ENCODE assay signal across 9 mouse cellular contexts in genomic region chr7:46009578-46009977, GRCm38 (mm10). TPM values are rescaled to one million over a fixed set of nuclear protein-coding genes. Genes with fewer than 3 reads are reported as not detected.
DNase-seq lines count a peak whose midpoint lies in the region; ATAC-seq and TF ChIP-seq lines count a peak whose summit lies in the region.
"Had no signal": no experiment of that assay in that cellular context is flagged by ENCODE, and none has a peak within 500 bp of the region (broad histone marks: within the 10 kb centered on the region; RNA-seq: fewer than 3 reads in every experiment).

No protein-coding gene starts in this region.

- H3K4me3 ChIP-seq in G1E (ENCODE audit: low read depth, low read length), result no peak overlapping the region
- H3K4me3 ChIP-seq in forebrain, embryonic 13.5 days, result no peak overlapping the region
- no peak overlapping the region for H3K4me3 ChIP-seq in hindbrain, embryonic 14.5 days (replicated peaks; ENCODE audit: low read length)
- H3K4me3 ChIP-seq in left cerebral cortex, adult 2 months, result no peak overlapping the region
- H3K4me3 ChIP-seq in midbrain, embryonic 15.5 days, result no peak overlapping the region
- no peak overlapping the region for H3K4me3 ChIP-seq in stomach, embryonic 14.5 days (ENCODE audit: low read depth, low read length)
- H3K4me3 ChIP-seq: heart, embryonic 13.5 days had no signal

- H3K4me1 ChIP-seq in G1E (ENCODE audit: insufficient read depth, low read depth, low read length), result peaks cover 15% of the 10 kb centered on the region
- peaks cover 8% of the 10 kb centered on the region for H3K4me1 ChIP-seq in forebrain, embryonic 13.5 days
- no peaks in the 10 kb centered on the region for H3K4me1 ChIP-seq in hindbrain, embryonic 14.5 days (replicated peaks; ENCODE audit: control insufficient read depth, insufficient read depth, low read length)
- H3K4me1 ChIP-seq in midbrain, embryonic 15.5 days, result peaks cover 12% of the 10 kb centered on the region
- peaks cover 14% of the 10 kb centered on the region for H3K4me1 ChIP-seq in stomach, embryonic 14.5 days (ENCODE audit: control insufficient read depth, insufficient read depth, low read length)

- DNase-seq in 3134 (ENCODE audit: extremely low read depth, insufficient read length, low spot score), result peak; percentile 37
- DNase-seq in G1E (ENCODE audit: low spot score), result peak; percentile 39
- peak; percentile 46 for DNase-seq in cerebellum, adult 11 months
- peak; percentile 88 for DNase-seq in hindbrain, embryonic 14.5 days (ENCODE audit: low spot score)
- peak; percentile 71 to 77 for DNase-seq in left cerebral cortex, adult 2 months (ENCODE audit: extremely low spot score in 1 of 2, low spot score in 2 of 2)

- 20% methylated on average over 5 of the region's 5 CpGs for WGBS in forebrain, embryonic 13.5 days
- WGBS in hindbrain, embryonic 14.5 days, result 22% methylated on average over 5 of the region's 5 CpGs
- 13% methylated on average over 5 of the region's 5 CpGs for WGBS in midbrain, embryonic 15.5 days
- WGBS in stomach, embryonic 14.5 days, result 12% methylated on average over 5 of the region's 5 CpGs

- no peaks in the 10 kb centered on the region for H3K36me3 ChIP-seq in G1E (replicated peaks)
- H3K36me3 ChIP-seq in forebrain, embryonic 13.5 days (ENCODE audit: poor library complexity, severe bottlenecking), result no peaks in the 10 kb centered on the region
- H3K36me3 ChIP-seq in hindbrain, embryonic 14.5 days (replicated peaks; ENCODE audit: control insufficient read depth, insufficient read depth), result no peaks in the 10 kb centered on the region
- H3K36me3 ChIP-seq in midbrain, embryonic 15.5 days (replicated peaks), result no peaks in the 10 kb centered on the region
- H3K36me3 ChIP-seq in stomach, embryonic 14.5 days (ENCODE audit: control insufficient read depth, insufficient read depth, low read length), result no peaks in the 10 kb centered on the region
- H3K36me3 ChIP-seq: heart, embryonic 13.5 days had no signal

- H3K4me2 ChIP-seq in forebrain, embryonic 13.5 days, result no peak overlapping the region
- no peak overlapping the region for H3K4me2 ChIP-seq in hindbrain, embryonic 14.5 days (replicated peaks)
- H3K4me2 ChIP-seq in midbrain, embryonic 15.5 days, result no peak overlapping the region
- no peak overlapping the region for H3K4me2 ChIP-seq in stomach, embryonic 14.5 days (replicated peaks; ENCODE audit: low read depth, low read length)
- H3K4me2 ChIP-seq: heart, embryonic 13.5 days had no signal

- H3K9ac ChIP-seq in forebrain, embryonic 13.5 days, result no peak overlapping the region
- no peak overlapping the region for H3K9ac ChIP-seq in hindbrain, embryonic 14.5 days
- H3K9ac ChIP-seq in midbrain, embryonic 15.5 days, result no peak overlapping the region
- no peak overlapping the region for H3K9ac ChIP-seq in stomach, embryonic 14.5 days (replicated peaks; ENCODE audit: low read depth, low read length)
- H3K9ac ChIP-seq: heart, embryonic 13.5 days had no signal

- H3K27me3 ChIP-seq in G1E (ENCODE audit: insufficient read depth, low read length), result peaks cover 48% of the 10 kb centered on the region
- H3K27me3 ChIP-seq in forebrain, embryonic 13.5 days, result no peaks in the 10 kb centered on the region
- no peaks in the 10 kb centered on the region for H3K27me3 ChIP-seq in hindbrain, embryonic 14.5 days (ENCODE audit: control insufficient read depth, insufficient read depth, low read length)
- H3K27me3 ChIP-seq in midbrain, embryonic 15.5 days (replicated peaks), result no peaks in the 10 kb centered on the region; the same call in 1 of the 2 replicates
- H3K27me3 ChIP-seq in stomach, embryonic 14.5 days (ENCODE audit: control insufficient read depth, insufficient read depth, low read length), result no peaks in the 10 kb centered on the region

- no peak overlapping the region for H3K27ac ChIP-seq in forebrain, embryonic 13.5 days
- no peak overlapping the region for H3K27ac ChIP-seq in hindbrain, embryonic 14.5 days
- no peak overlapping the region for H3K27ac ChIP-seq in left cerebral cortex, adult 2 months
- no peak overlapping the region for H3K27ac ChIP-seq in midbrain, embryonic 15.5 days
- H3K27ac ChIP-seq in stomach, embryonic 14.5 days (ENCODE audit: low read length), result no peak overlapping the region
- H3K27ac ChIP-seq: heart, embryonic 13.5 days had no signal

- 0 out of 2 replicates have a peak, but pooled peaks have one; percentile 28 for ATAC-seq in G1E (ENCODE audit: extremely low read depth, insufficient number of reproducible peaks, low FRiP score, poor library complexity, severe bottlenecking)
- peak; percentile 53; the same call in 1 of the 2 replicates for ATAC-seq in forebrain, embryonic 13.5 days
- no peak for ATAC-seq in hindbrain, embryonic 14.5 days (ENCODE audit: low FRiP score)
- peak; percentile 75 for ATAC-seq in midbrain, embryonic 15.5 days (replicated peaks)
- ATAC-seq in stomach, embryonic 14.5 days (ENCODE audit: insufficient number of reproducible peaks, insufficient read depth, low FRiP score, low read depth), result peak; percentile 24; the same call in 1 of the 2 replicates

- peak; percentile 33; the same call in 1 of the 2 replicates for TF ChIP-seq CTCF in G1E (IDR thresholded peaks at IDR 0.05; ENCODE audit: low read depth, low read length)
- TF ChIP-seq CTCF in left cerebral cortex, adult 2 months (IDR thresholded peaks at IDR 0.05), result peak; percentile 94

- intact Hi-C loops in left cerebral cortex, adult 2 months (cut with DNase I), result loop anchor here (2.0 kb wide), 4 partner anchors 41 to 271 kb away; partner anchors contain the start of gene Kdelr1

- H3K9me3 ChIP-seq in G1E (replicated peaks), result peaks cover 10% of the 10 kb centered on the region; the same call in 1 of the 2 replicates
- no peaks in the 10 kb centered on the region for H3K9me3 ChIP-seq in forebrain, embryonic 13.5 days (replicated peaks)
- H3K9me3 ChIP-seq in hindbrain, embryonic 14.5 days (ENCODE audit: control insufficient read depth, low read length), result no peaks in the 10 kb centered on the region
- H3K9me3 ChIP-seq in midbrain, embryonic 15.5 days, result no peaks in the 10 kb centered on the region
- H3K9me3 ChIP-seq in stomach, embryonic 14.5 days (ENCODE audit: control insufficient read depth, low read depth, low read length), result no peaks in the 10 kb centered on the region
- H3K9me3 ChIP-seq: heart, embryonic 13.5 days had no signal

RNA-seq across cellular contexts. Expression of gene Abcc6, which starts 20.5 kb away (rescaled TPM):
- not detected in 2 replicates for total RNA-seq in G1E (2014; fragmentation: Nextera tagmentation)
- under 0.01 TPM in 2 replicates for total RNA-seq in G1E (2017)
- polyA plus RNA-seq in G1E (2012), result 0.02 TPM in 1 of 2 replicates, not detected in the other
- polyA plus RNA-seq in forebrain, embryonic 13.5 days (2015; fragmentation: Nextera tagmentation; extraction: Ambion mirVana), result 0.13 and 0.28 TPM in 2 replicates
- polyA plus RNA-seq in hindbrain, embryonic 14.5 days (2014; fragmentation: Nextera tagmentation; extraction: Ambion mirVana), result 0.33 and 0.43 TPM in 2 replicates
- 1 to 10 TPM; 1.4 to 2.1 TPM for total RNA-seq in left cerebral cortex, adult 2 months (2021)
- polyA plus RNA-seq in midbrain, embryonic 15.5 days (2015; fragmentation: Nextera tagmentation; extraction: Ambion mirVana), result 0.59 TPM in 2 replicates
- polyA plus RNA-seq in stomach, embryonic 14.5 days (2014; fragmentation: Nextera tagmentation; extraction: Ambion mirVana), result 0.78 and 1.4 TPM in 2 replicates

RNA-seq across cellular contexts. Expression of gene Nomo1, which starts 23.9 kb away (rescaled TPM):
- total RNA-seq in G1E (2014; fragmentation: Nextera tagmentation), result 26.4 and 35.0 TPM in 2 replicates
- total RNA-seq in G1E (2017), result 47.8 and 52.7 TPM in 2 replicates
- polyA plus RNA-seq in G1E (2012), result 43.8 and 47.2 TPM in 2 replicates
- 30.7 and 32.3 TPM in 2 replicates for polyA plus RNA-seq in forebrain, embryonic 13.5 days (2015; fragmentation: Nextera tagmentation; extraction: Ambion mirVana)
- 28.2 and 29.3 TPM in 2 replicates for polyA plus RNA-seq in hindbrain, embryonic 14.5 days (2014; fragmentation: Nextera tagmentation; extraction: Ambion mirVana)
- total RNA-seq in left cerebral cortex, adult 2 months (2021), result 100 to 1,000 TPM; 102 to 105 TPM
- 43.3 and 46.7 TPM in 2 replicates for polyA plus RNA-seq in midbrain, embryonic 15.5 days (2015; fragmentation: Nextera tagmentation; extraction: Ambion mirVana)
- polyA plus RNA-seq in stomach, embryonic 14.5 days (2014; fragmentation: Nextera tagmentation; extraction: Ambion mirVana), result 21.1 and 22.3 TPM in 2 replicates

Comparison
In these comparisons a context has a peak if more than half of its experiments do, and no peak if none do; other contexts are left out.
1. DNase-seq: peak in every context shown above with its lines; median percentile 88 in hindbrain, embryonic 14.5 days; 74 in left cerebral cortex, adult 2 months; 46 in cerebellum, adult 11 months; 39 in G1E; 37 in 3134.